Mouse (Mus musculus) thymus, adult 2 months (tissue): ENCODE results near the gene Sdk2.

Experiments
- CTCF ChIP-seq: fragments of 200-500 bp; IDR thresholded peaks from 2 replicates; pipeline ENCODE4 v1.5.1; 2012; ENCODE audit warnings: mild to moderate bottlenecking, control low read depth, low read length, moderate library complexity, borderline replicate concordance; ENCODE audit not compliant: control insufficient read depth, poor library complexity, insufficient read depth; ENCODE audit errors: extremely low read depth
- POLR2A ChIP-seq: fragments of 200-500 bp; IDR thresholded peaks from 2 replicates; pipeline ENCODE4 v1.6.1; 2012; ENCODE audit warnings: mild to moderate bottlenecking, low read length, control low read depth, moderate library complexity; ENCODE audit not compliant: control insufficient read depth, poor library complexity, insufficient read depth; ENCODE audit errors: extremely low read depth

DNA sequence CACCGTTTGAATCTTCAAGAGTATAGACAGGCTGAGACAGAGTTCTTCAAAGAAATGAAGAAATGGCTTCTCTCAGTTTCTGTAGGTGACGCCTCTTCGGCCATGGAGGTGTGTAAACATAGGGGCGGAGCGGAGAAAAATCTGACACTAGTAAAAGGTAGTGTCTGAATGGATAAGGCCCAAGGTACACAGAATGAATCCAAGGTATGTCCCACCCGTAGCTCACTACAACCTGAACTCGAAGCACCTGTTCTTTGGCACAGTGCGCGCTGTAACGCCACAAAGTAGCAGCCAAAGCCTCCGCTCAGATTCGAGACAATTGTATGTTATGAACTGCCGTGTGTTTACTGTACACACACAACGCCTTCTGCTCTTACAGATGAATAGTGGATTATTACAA lies 311.0 kb downstream of the Sdk2 start:
- no peak for TF ChIP-seq CTCF
- no peak for TF ChIP-seq POLR2A
